Mouse (Mus musculus): Measurements from ENCODE around the gene 4930452B06Rik. TPM values are rescaled to one million over a fixed set of nuclear protein-coding genes. Genes with fewer than 3 reads are reported as not detected.

The 4930452B06Rik gene
- 12.1 and 12.3 TPM in 2 replicates for polyA plus RNA-seq (2016; fragmentation: Nextera tagmentation; extraction: Ambion mirVana)

DNA sequence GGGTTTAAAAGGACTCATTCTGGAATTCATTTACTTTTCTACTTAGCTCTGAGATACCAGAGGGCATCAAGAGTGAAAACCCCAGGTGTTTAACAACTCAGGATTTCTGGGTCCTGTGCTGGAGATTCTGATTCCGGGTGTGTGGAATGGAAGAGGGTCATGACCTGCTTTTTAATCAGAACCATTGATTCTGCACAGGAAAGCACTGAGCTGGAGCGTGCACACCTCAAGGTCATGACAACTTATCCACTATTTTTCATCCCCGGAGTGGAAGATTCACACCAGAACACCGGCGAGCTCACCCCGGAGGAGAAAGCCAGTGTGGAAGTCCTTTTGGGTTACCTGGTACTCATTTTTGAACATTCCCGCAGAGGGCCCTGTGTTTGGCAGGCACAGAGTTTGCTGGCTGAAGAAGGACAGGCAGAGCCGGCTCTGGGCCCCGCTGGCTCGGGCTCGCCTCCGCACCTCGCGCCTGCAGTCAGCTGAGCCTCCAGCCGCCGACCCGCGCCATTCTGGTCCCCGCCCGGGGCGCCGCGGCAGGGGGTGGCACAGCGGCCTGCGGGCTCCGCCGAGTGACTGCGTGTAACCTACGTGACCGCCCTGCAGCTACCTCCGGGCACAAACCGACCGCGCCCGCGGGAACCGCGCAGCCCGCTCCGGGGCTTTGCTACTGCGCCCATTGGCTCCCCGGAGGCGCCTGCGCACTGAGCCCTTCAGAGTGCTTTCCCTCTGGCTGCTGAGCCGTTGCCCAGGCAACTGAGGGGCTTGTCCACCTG, at the start of gene 4930452B06Rik:
Gene 4930452B06Rik (minus strand): TSS at position 605 of the 776 bp plus-strand sequence.
- peak; percentile 82 for DNase-seq (ENCODE audit: extremely low spot score, low spot score)
- WGBS, result under 1% methylated on average over 45 of the region's 45 CpGs
- Histone ChIP-seq H3K36me3 (replicated peaks) (peaks cover 2% of the 10 kb centered on the region; the same call in 1 of the 2 replicates), H3K9me3 (no peaks in the 10 kb centered on the region), H3K4me3 (peak within 1 kb of the TSS; percentile 78), H3K27me3 (ENCODE audit: poor library complexity, severe bottlenecking) (no peaks in the 10 kb centered on the region; the same call in 1 of the 2 replicates), H3K4me1 (peaks cover 15% of the 10 kb centered on the region), H3K27ac (peak within 1 kb of the TSS; percentile 94)

DNA sequence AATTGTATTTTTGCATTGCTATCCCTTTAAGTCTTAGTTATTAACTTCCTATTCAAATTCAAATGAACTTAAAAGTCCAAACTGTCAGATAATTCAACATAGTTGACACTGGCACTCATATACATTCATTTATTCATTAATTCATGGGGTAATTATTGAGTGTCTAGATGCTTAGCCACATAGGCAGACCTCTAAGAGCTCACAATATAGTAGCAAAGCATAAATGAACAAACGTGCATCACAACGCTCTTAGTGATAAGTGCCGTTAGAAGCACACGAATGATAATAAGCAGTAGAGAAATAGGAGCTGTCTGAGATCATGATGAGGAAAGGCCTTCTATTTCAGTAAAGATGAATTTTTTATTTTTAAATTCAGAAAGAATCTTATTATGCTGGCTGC, 46.6 kb upstream of the 4930452B06Rik start:
- no peak for DNase-seq (ENCODE audit: extremely low spot score, low spot score)
- Histone ChIP-seq H3K4me3 (no peak overlapping the region), H3K27ac (no peak overlapping the region), H3K9me3 (no peaks in the 10 kb centered on the region), H3K27me3 (ENCODE audit: poor library complexity, severe bottlenecking) (no peaks in the 10 kb centered on the region), H3K36me3 (replicated peaks) (no peaks in the 10 kb centered on the region), H3K4me1 (peaks cover 12% of the 10 kb centered on the region)
- WGBS, result 89% methylated on average over 4 of the region's 4 CpGs

DNA sequence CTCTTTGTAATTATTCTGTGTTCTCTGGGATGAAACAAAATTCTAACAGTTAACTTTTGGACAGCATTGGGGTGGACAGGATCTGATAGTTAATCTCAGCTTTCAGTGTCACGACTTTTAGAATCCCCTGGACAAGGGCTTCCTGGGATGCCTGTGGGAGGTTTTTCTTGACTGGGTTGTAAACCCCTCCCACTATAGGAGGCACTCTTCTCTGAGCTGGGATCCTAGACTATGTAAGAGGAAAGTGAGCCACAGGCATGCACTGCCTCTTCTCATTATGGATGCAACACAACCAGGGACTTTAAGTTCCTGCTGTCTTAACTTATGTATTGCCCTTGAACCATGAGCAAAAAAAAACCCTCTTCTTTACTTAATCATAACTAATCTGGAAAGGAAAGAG, 23.4 kb upstream of the 4930452B06Rik start:
- Histone ChIP-seq H3K9me3 (no peaks in the 10 kb centered on the region), H3K27ac (no peak overlapping the region), H3K4me1 (no peaks in the 10 kb centered on the region), H3K4me3 (no peak overlapping the region), H3K27me3 (ENCODE audit: poor library complexity, severe bottlenecking) (no peaks in the 10 kb centered on the region), H3K36me3 (replicated peaks) (no peaks in the 10 kb centered on the region)
- DNase-seq (ENCODE audit: extremely low spot score, low spot score), result no peak
- 20% methylated on average over 1 of the region's 1 CpGs for WGBS

DNA sequence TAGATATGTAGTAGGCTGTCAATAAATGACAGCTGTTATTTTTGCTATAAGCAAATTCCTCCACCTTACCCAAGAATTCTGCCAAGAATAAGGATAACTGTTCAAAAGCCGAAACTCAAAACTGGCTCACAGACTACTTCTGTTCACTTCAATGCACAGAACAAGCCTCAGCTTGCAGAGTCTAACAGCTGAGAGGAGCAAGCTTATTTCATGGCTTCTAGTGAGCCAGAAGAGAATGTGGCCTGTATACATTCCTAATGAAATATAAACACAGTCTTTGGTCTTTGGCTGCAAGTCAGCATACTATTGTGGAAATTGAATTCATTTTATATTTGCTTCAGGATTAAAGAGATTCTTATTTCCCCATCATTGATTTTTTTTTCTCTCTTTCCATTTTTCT, 22.4 kb upstream of the 4930452B06Rik start:
- no peak overlapping the region for H3K27ac ChIP-seq
- H3K9me3 ChIP-seq, result no peaks in the 10 kb centered on the region
- no peaks in the 10 kb centered on the region for H3K36me3 ChIP-seq (replicated peaks)
- no peaks in the 10 kb centered on the region for H3K4me1 ChIP-seq
- no peaks in the 10 kb centered on the region for H3K27me3 ChIP-seq (ENCODE audit: poor library complexity, severe bottlenecking)
- DNase-seq (ENCODE audit: extremely low spot score, low spot score), result no peak
- 78% methylated on average over 1 of the region's 1 CpGs for WGBS
- H3K4me3 ChIP-seq, result no peak overlapping the region

DNA sequence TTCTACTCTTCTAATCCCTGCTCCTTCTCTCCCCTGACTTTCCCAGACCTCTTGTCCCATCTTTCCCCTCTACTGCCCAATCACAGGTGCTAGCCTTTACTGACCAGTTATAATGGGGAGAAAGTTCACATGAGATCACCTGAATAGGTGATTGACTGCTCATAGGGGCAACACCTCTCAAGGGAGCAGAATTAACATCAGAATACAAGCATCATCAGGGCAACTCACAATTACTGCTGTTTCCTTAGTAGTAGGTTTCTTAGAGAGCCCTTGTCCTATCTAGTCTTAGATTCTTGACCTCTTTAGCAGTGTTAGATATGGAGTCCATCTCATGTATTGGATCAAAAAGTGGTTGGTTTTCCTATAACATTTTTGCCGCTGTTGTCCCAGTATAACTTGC, 20.1 kb upstream of the 4930452B06Rik start:
- Histone ChIP-seq H3K36me3 (replicated peaks) (no peaks in the 10 kb centered on the region), H3K27ac (no peak overlapping the region), H3K4me3 (no peak overlapping the region), H3K27me3 (ENCODE audit: poor library complexity, severe bottlenecking) (no peaks in the 10 kb centered on the region), H3K4me1 (no peaks in the 10 kb centered on the region), H3K9me3 (no peaks in the 10 kb centered on the region)
- DNase-seq (ENCODE audit: extremely low spot score, low spot score), result no peak
- WGBS, result 94% methylated on average over 1 of the region's 1 CpGs

DNA sequence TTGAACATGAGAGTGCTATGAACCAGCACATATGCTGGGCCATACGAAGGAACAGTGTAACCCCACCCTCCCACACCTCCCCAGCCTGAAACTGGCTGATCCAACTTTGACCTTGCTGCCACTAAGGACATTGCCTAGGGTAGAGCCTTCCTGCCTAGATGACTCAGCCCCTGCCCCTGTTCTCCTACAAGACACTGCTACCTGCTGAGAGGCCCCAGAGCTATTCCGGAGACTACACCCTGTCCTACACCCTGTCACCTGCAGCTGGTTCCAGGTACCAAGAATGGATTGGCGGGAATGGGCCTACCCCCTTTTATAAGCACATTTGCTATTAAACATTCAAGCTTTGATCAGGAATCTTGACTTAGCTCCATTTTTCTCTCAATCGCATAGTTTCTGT, 13.9 kb upstream of the 4930452B06Rik start:
- Histone ChIP-seq H3K27me3 (ENCODE audit: poor library complexity, severe bottlenecking) (no peaks in the 10 kb centered on the region), H3K4me3 (no peak overlapping the region), H3K27ac (no peak overlapping the region), H3K36me3 (replicated peaks) (no peaks in the 10 kb centered on the region), H3K4me1 (0 out of 2 replicates have a peak, but pooled peaks cover 6% of the 10 kb centered on the region), H3K9me3 (no peaks in the 10 kb centered on the region)
- DNase-seq (ENCODE audit: extremely low spot score, low spot score), result no peak
- 93% methylated on average over 4 of the region's 4 CpGs for WGBS

DNA sequence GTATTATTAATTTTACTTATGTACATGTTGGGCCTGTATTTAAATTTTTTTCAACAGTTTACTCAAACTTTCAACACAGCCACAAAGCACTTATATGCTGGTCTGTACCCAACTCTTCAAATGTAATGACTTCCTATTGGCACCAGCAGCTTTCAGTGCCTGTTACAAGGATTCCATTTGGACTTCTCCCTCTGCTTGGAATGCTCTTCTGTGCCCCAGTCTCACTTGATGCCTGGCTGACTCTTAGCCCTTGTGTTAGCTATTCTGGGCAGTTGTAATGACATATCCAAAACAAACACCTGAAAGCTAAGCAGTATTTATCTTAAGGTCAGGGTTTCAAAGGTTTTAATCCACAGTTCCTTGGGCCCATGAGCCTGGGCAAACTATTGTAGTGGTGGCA, 5.7 kb downstream of the 4930452B06Rik start:
- DNase-seq (ENCODE audit: extremely low spot score, low spot score), result no peak

DNA sequence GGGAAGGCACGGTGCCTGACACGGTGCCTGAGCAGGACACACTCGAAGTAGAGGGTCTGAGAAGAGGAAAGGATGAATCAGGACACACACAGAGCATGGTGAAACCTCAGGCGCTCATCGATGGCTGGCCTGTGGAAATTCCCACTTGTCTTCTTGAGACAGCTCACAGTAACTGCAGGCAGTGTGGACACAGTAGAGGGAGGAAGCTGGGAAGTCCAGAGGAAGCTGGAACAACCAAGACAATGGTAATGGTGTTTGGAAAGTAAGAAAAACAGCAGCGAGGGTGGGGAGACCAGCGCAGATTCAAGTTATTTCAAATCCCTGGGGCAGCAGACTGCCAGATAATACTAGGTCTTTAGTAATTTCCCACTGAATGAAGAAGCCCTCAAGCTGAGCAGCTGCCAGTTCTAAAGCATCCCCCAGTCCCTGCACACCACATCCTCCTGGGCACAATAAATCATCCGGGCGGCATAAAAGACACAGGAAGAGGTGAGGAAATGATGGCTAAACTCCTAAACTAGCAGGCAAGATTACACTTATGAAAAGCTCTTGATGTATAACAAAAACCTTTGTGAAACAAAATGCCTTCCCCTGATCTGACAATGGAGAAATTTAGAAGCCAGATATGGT, 24.3 kb downstream of the 4930452B06Rik start:
- no peaks in the 10 kb centered on the region for H3K36me3 ChIP-seq (replicated peaks)
- no peak overlapping the region for H3K4me3 ChIP-seq
- no peak for DNase-seq (ENCODE audit: extremely low spot score, low spot score)
- H3K27me3 ChIP-seq (ENCODE audit: poor library complexity, severe bottlenecking), result no peaks in the 10 kb centered on the region
- 77% methylated on average over 9 of the region's 9 CpGs for WGBS
- no peaks in the 10 kb centered on the region for H3K4me1 ChIP-seq
- H3K27ac ChIP-seq, result no peak overlapping the region
- no peaks in the 10 kb centered on the region for H3K9me3 ChIP-seq

More for the DNA sequence above, 5.7 kb downstream of the 4930452B06Rik start:
- Histone ChIP-seq H3K4me1 (peaks cover 3% of the 10 kb centered on the region), H3K27me3 (ENCODE audit: poor library complexity, severe bottlenecking) (no peaks in the 10 kb centered on the region), H3K36me3 (replicated peaks) (peaks cover 13% of the 10 kb centered on the region; the same call in 1 of the 2 replicates), H3K4me3 (no peak overlapping the region), H3K9me3 (no peaks in the 10 kb centered on the region), H3K27ac (no peak overlapping the region)

DNA sequence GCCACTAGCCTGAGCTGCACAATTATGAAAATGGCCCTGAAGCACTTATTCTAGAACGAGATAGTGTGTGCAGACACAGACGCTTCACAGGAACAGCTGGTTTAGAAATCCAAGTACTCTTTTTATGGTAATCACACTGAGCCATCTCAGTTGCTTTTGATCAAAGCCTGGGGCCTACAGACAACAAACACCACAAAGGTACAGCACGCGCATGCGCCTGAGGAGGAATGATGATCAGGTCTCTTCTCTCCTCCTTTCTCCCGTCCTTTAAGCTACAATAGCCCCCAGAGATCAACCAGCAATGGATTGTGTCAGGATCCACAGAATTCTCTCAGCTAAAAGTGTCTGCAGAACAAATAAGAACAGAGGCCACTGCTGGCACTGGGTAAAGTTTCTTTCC, 33.8 kb downstream of the 4930452B06Rik start:
- H3K9me3 ChIP-seq, result no peaks in the 10 kb centered on the region
- no peaks in the 10 kb centered on the region for H3K27me3 ChIP-seq (ENCODE audit: poor library complexity, severe bottlenecking)
- no peak overlapping the region for H3K4me3 ChIP-seq
- no peaks in the 10 kb centered on the region for H3K4me1 ChIP-seq
- H3K36me3 ChIP-seq (replicated peaks), result no peaks in the 10 kb centered on the region
- DNase-seq (ENCODE audit: extremely low spot score, low spot score), result no peak
- 87% methylated on average over 6 of the region's 6 CpGs for WGBS
- no peak overlapping the region for H3K27ac ChIP-seq

DNA sequence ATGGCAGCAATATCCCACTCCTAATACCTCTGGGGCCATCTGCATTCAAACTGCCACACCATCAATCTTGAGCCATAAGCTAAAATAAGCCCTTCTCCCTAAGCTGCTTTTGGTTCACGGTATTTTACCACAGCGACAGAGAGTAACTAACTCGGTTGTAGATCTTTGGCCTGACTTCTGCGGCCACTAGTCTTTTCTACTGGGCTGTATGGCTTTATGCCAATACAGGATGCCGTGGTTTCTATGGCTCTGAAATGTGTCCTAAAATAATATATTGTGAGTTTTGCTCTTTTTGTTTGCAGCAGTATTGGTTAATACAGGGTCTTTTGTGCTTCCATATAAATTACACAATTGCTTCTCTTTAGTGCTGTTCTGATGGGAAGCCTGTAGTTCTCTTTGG, 37.6 kb downstream of the 4930452B06Rik start:
- Histone ChIP-seq H3K9me3 (no peaks in the 10 kb centered on the region), H3K36me3 (replicated peaks) (no peaks in the 10 kb centered on the region), H3K27me3 (ENCODE audit: poor library complexity, severe bottlenecking) (no peaks in the 10 kb centered on the region), H3K4me3 (no peak overlapping the region), H3K27ac (no peak overlapping the region), H3K4me1 (no peaks in the 10 kb centered on the region)
- DNase-seq (ENCODE audit: extremely low spot score, low spot score), result no peak
- WGBS, result 91% methylated on average over 5 of the region's 5 CpGs

DNA sequence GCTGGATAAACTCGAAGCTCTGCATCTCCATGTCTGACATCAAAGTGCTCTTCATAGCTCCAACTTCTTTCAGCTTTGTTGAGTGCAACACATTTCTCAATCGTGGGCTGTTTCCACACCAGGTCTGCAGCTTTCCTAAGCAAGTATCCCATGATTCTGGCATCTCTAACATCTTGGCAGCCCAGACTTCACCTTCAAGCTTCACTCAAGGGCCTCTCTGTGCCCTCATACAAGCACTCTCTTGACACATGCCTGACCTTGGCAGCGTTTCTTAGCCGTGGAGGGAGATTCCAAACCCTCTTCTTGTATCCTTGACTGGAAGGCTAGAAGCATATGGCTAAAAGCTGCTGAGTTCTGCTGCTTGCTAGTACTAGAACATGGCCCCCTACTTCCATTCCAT, 38.6 kb downstream of the 4930452B06Rik start:
- H3K27ac ChIP-seq, result no peak overlapping the region
- H3K4me1 ChIP-seq, result no peaks in the 10 kb centered on the region
- no peak for DNase-seq (ENCODE audit: extremely low spot score, low spot score)
- H3K4me3 ChIP-seq, result no peak overlapping the region
- no peaks in the 10 kb centered on the region for H3K27me3 ChIP-seq (ENCODE audit: poor library complexity, severe bottlenecking)
- H3K36me3 ChIP-seq (replicated peaks), result no peaks in the 10 kb centered on the region
- H3K9me3 ChIP-seq, result no peaks in the 10 kb centered on the region
- WGBS, result 88% methylated on average over 4 of the region's 4 CpGs

DNA sequence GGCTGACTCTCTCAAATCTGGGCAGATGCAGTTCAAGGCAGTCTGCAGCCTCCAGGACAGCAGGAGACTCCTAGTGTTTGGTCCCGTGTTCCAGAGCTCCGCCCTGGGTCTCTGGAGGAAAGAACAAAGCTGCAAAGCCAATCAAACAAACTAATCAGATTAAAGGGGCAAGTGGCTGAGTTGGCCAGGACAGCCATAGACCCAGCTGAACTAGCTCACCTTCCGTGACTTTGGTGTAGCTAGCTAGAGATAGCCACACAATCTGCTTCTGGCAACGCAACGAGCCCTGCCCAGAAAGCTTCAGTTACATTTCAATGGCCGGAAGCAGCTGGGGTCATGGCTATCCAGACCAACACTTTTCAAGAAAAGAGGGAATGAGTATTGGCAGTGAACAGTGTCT, 44.9 kb downstream of the 4930452B06Rik start:
- Histone ChIP-seq H3K27me3 (ENCODE audit: poor library complexity, severe bottlenecking) (no peaks in the 10 kb centered on the region), H3K4me3 (no peak overlapping the region), H3K27ac (no peak overlapping the region), H3K9me3 (no peaks in the 10 kb centered on the region), H3K4me1 (peaks cover 6% of the 10 kb centered on the region), H3K36me3 (replicated peaks) (no peaks in the 10 kb centered on the region)
- 51% methylated on average over 6 of the region's 6 CpGs for WGBS
- no peak for DNase-seq (ENCODE audit: extremely low spot score, low spot score)

DNA sequence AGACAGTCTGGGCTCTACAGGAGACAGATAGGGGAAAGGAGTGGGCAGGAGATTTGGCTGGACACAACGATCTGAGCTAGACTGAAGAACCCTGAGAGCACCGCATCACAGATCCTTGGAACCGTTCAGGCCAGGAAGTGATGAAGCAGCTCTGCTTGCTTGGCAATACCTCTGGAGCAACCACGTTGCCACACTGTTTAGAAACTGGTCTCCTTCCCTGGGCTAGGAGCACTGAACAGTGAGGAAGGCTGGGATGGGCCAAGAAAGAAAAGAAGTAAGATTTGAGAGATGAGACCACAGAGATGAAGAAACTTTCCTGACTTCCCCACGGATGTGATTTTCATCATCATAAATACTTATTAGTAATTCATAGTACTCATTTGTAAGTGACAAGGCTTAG, 45.5 kb downstream of the 4930452B06Rik start:
- 92% methylated on average over 5 of the region's 5 CpGs for WGBS
- Histone ChIP-seq H3K27me3 (ENCODE audit: poor library complexity, severe bottlenecking) (no peaks in the 10 kb centered on the region), H3K9me3 (no peaks in the 10 kb centered on the region), H3K4me3 (no peak overlapping the region), H3K4me1 (peaks cover 6% of the 10 kb centered on the region), H3K27ac (no peak overlapping the region), H3K36me3 (replicated peaks) (no peaks in the 10 kb centered on the region)
- no peak for DNase-seq (ENCODE audit: extremely low spot score, low spot score)

Data from forebrain, embryonic 10.5 days (tissue).